Mouse (Mus musculus): ENCODE data around the gene Polr1e. TPM values are rescaled to one million over a fixed set of nuclear protein-coding genes. Genes with fewer than 3 reads are reported as not detected.

The Polr1e gene
- polyA plus RNA-seq, 1 experiment = 29.0 TPM

DNA sequence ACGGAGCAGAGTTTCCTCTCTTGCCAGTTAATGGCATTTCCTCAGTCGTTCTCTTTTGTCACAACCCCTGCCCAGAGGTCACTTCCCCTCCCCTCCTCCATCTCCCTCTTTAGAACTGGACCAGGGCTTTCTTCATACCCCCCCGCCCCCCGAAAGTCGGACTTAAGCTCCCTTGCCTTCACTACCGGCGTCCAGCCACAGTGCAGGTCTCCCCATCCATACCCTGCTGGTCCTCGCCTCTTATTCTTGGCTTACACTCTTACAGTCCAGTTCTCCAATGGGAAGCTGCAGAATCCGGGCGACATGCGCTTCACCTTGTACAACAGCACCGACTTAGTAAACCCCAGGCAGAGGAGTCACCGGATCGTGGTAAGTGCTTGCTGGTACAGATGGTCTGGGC is 626 bp downstream of the Polr1e start:
- Histone ChIP-seq H3K4me3 (ENCODE audit: insufficient read depth, poor library complexity, severe bottlenecking) (peak overlapping the region; percentile 79), H3ac (ENCODE audit: control insufficient read depth, insufficient read length, low read depth) (peak overlapping the region; percentile 19), H3K79me3 (ENCODE audit: low read depth) (peaks cover 14% of the 10 kb centered on the region), H3K36me3 (ENCODE audit: control insufficient read depth, insufficient read depth) (peaks cover under 1% of the 10 kb centered on the region), H3K27me3 (ENCODE audit: control insufficient read depth, insufficient read depth, insufficient read length) (no peaks in the 10 kb centered on the region), H3K79me2 (ENCODE audit: control insufficient read depth, insufficient read depth) (peaks cover 23% of the 10 kb centered on the region)
- TF ChIP-seq MYOD1 (IDR thresholded peaks at IDR 0.05; ENCODE audit: control insufficient read depth, insufficient read length, low read depth) (no peak), MYOG (IDR thresholded peaks at IDR 0.05; ENCODE audit: control insufficient read depth, extremely low read depth, insufficient read length) (no peak), FOSL1 (IDR thresholded peaks at IDR 0.05; ENCODE audit: insufficient read depth, low read length, poor library complexity, severe bottlenecking) (no peak), CTCF (IDR thresholded peaks at IDR 0.05; ENCODE audit: control insufficient read depth, insufficient read depth, insufficient read length) (no peak), MAX (IDR thresholded peaks at IDR 0.05) (no peak), USF1 (IDR thresholded peaks at IDR 0.05; ENCODE audit: low read depth) (no peak)

DNA sequence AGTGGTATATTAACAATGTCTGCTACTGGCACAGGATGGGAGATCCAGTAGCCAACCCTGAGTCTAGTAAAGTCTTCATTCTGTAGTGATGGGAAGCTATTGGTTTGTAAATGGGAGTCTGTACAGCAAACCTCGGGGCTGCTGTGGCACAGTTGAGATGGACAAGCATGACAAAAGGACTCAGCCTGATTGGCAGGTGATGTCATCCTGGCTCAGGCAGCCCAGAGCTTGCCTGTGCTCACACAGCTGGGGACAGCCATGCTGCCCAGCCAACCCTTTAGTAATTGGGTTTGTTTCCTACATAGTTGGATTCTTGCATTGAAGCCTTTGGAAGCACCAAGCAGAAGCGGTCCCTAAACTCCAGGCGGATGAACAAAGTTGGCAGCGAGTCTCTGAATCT is 8.1 kb downstream of the Polr1e start:
- H3K27me3 ChIP-seq (ENCODE audit: control insufficient read depth, insufficient read depth, insufficient read length) = no peaks in the 10 kb centered on the region
- TF ChIP-seq CTCF (IDR thresholded peaks at IDR 0.05; ENCODE audit: control insufficient read depth, insufficient read depth, insufficient read length) (no peak), MYOG (IDR thresholded peaks at IDR 0.05; ENCODE audit: control insufficient read depth, extremely low read depth, insufficient read length) (no peak), FOSL1 (IDR thresholded peaks at IDR 0.05; ENCODE audit: insufficient read depth, low read length, poor library complexity, severe bottlenecking) (no peak), MYOD1 (IDR thresholded peaks at IDR 0.05; ENCODE audit: control insufficient read depth, insufficient read length, low read depth) (no peak), MAX (IDR thresholded peaks at IDR 0.05) (no peak), CEBPB (IDR thresholded peaks at IDR 0.05; ENCODE audit: low read depth) (no peak), USF1 (IDR thresholded peaks at IDR 0.05; ENCODE audit: low read depth) (no peak)
- no peak overlapping the region for H3ac ChIP-seq (ENCODE audit: control insufficient read depth, insufficient read length, low read depth)
- H3K79me3 ChIP-seq (ENCODE audit: low read depth) = no peaks in the 10 kb centered on the region
- H3K36me3 ChIP-seq (ENCODE audit: control insufficient read depth, insufficient read depth) = peaks cover 25% of the 10 kb centered on the region
- H3K4me3 ChIP-seq (ENCODE audit: insufficient read depth, poor library complexity, severe bottlenecking) = no peak overlapping the region
- H3K79me2 ChIP-seq (ENCODE audit: control insufficient read depth, insufficient read depth) = no peaks in the 10 kb centered on the region

DNA sequence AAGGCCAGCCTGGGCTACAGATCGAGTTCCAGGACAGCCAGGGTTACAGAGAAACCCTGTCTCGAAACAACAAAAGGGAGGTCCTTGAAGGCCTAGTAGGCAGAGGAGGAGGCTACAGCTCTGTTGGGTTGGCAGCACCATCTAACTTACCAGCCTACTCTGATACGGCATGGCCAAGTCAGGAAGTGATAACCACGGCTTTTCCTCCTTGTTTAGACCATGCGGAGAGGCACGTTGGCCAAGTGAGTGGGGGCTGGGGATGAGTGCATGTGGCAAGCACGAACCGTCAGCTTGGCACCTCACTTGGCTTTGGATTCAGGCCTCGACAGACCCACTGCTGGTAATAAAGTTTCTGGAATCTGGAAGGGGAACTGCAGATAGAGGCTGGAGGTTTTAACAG is 14.2 kb downstream of the Polr1e start:
- TF ChIP-seq CTCF (IDR thresholded peaks at IDR 0.05; ENCODE audit: control insufficient read depth, insufficient read depth, insufficient read length) (no peak), USF1 (IDR thresholded peaks at IDR 0.05; ENCODE audit: low read depth) (no peak), FOSL1 (IDR thresholded peaks at IDR 0.05; ENCODE audit: insufficient read depth, low read length, poor library complexity, severe bottlenecking) (no peak), MAX (IDR thresholded peaks at IDR 0.05) (no peak), CEBPB (IDR thresholded peaks at IDR 0.05; ENCODE audit: low read depth) (no peak), MYOG (IDR thresholded peaks at IDR 0.05; ENCODE audit: control insufficient read depth, extremely low read depth, insufficient read length) (no peak), MYOD1 (IDR thresholded peaks at IDR 0.05; ENCODE audit: control insufficient read depth, insufficient read length, low read depth) (no peak)
- H3K4me3 ChIP-seq (ENCODE audit: insufficient read depth, poor library complexity, severe bottlenecking) = no peak overlapping the region
- H3K79me3 ChIP-seq (ENCODE audit: low read depth) = no peaks in the 10 kb centered on the region
- H3ac ChIP-seq (ENCODE audit: control insufficient read depth, insufficient read length, low read depth) = no peak overlapping the region
- peaks cover 14% of the 10 kb centered on the region for H3K36me3 ChIP-seq (ENCODE audit: control insufficient read depth, insufficient read depth)
- H3K27me3 ChIP-seq (ENCODE audit: control insufficient read depth, insufficient read depth, insufficient read length) = no peaks in the 10 kb centered on the region
- no peaks in the 10 kb centered on the region for H3K79me2 ChIP-seq (ENCODE audit: control insufficient read depth, insufficient read depth)

DNA sequence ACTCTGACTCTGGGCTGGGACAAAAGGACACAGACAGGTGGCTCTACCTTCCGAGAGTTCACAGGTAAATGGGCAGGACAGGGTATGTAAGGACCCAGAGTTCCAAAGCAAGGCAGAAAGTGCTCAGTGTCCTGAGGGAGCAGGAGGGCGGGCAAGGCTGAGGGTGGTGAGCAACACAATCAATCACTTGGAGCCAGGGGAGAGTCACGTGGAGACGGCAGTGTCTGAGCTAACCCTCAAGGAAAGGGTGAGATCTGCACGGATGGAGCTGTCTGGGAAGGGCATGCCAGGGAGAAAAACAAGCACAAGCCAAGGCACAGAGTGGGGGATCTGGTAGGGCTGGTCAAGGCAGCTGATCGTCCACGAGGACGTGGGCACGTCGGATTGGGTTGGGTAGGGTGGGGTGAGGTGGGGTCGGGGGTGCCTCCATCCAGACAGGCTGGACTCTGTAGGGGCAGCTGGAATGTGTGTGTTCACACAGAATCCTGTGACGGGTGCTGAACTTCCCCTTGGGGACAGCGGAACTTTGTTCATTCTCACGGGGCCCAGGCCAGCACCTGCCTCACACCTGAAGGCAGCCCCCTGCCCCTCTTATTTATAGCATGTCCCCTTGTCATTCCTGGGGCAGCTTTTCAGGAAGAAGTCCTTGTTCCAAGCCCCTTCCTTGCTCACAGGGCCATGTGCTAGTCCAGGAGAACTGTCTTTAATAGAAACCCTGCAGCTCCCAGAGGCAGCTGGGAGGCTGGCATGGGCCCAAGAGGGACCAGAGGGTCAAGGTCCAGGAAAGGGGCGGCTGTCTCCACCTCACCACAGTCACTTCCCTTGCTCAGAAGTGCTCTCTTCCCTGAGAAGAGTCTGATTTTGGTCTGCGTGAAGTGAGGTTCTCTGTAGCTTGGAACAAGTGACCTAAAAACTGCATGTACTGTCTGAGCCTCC is 16.6 kb downstream of the Polr1e start:
- no peak overlapping the region for H3K4me3 ChIP-seq (ENCODE audit: insufficient read depth, poor library complexity, severe bottlenecking)
- peaks cover 14% of the 10 kb centered on the region for H3K36me3 ChIP-seq (ENCODE audit: control insufficient read depth, insufficient read depth)
- H3K27me3 ChIP-seq (ENCODE audit: control insufficient read depth, insufficient read depth, insufficient read length) = no peaks in the 10 kb centered on the region
- no peaks in the 10 kb centered on the region for H3K79me3 ChIP-seq (ENCODE audit: low read depth)
- no peaks in the 10 kb centered on the region for H3K79me2 ChIP-seq (ENCODE audit: control insufficient read depth, insufficient read depth)
- TF ChIP-seq CEBPB (IDR thresholded peaks at IDR 0.05; ENCODE audit: low read depth) = no peak
- no peak for TF ChIP-seq FOSL1 (IDR thresholded peaks at IDR 0.05; ENCODE audit: insufficient read depth, low read length, poor library complexity, severe bottlenecking)
- TF ChIP-seq CTCF (IDR thresholded peaks at IDR 0.05; ENCODE audit: control insufficient read depth, insufficient read depth, insufficient read length) = no peak
- no peak for TF ChIP-seq MAX (IDR thresholded peaks at IDR 0.05)
- TF ChIP-seq MYOD1 (IDR thresholded peaks at IDR 0.05; ENCODE audit: control insufficient read depth, insufficient read length, low read depth) = no peak
- no peak for TF ChIP-seq MYOG (IDR thresholded peaks at IDR 0.05; ENCODE audit: control insufficient read depth, extremely low read depth, insufficient read length)
- TF ChIP-seq USF1 (IDR thresholded peaks at IDR 0.05; ENCODE audit: low read depth) = no peak
- no peak overlapping the region for H3ac ChIP-seq (ENCODE audit: control insufficient read depth, insufficient read length, low read depth)

DNA sequence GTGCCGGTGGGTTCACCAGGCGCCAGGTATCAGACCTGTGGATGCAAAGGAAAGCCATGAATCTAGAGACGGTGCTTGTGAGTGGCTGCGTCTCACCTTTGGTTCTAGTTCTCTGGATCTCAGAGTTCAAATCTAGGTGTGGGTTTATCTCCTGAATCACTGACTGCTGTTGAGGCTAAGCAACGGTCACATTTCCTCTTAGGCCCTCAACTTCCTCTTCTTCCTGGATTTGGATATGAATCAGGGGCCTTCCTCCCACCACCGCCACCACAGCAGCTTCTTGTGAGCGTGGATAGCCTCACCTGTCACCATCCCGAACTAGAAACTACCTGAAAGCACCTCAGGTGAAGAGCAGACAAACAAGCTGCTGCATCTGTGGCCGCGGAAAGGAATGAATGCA is 17.7 kb downstream of the Polr1e start:
- H3K36me3 ChIP-seq (ENCODE audit: control insufficient read depth, insufficient read depth) = peaks cover 14% of the 10 kb centered on the region
- no peaks in the 10 kb centered on the region for H3K27me3 ChIP-seq (ENCODE audit: control insufficient read depth, insufficient read depth, insufficient read length)
- H3K79me2 ChIP-seq (ENCODE audit: control insufficient read depth, insufficient read depth) = no peaks in the 10 kb centered on the region
- TF ChIP-seq MYOD1 (IDR thresholded peaks at IDR 0.05; ENCODE audit: control insufficient read depth, insufficient read length, low read depth) (no peak), FOSL1 (IDR thresholded peaks at IDR 0.05; ENCODE audit: insufficient read depth, low read length, poor library complexity, severe bottlenecking) (no peak), CTCF (IDR thresholded peaks at IDR 0.05; ENCODE audit: control insufficient read depth, insufficient read depth, insufficient read length) (no peak), MAX (IDR thresholded peaks at IDR 0.05) (no peak), USF1 (IDR thresholded peaks at IDR 0.05; ENCODE audit: low read depth) (no peak), MYOG (IDR thresholded peaks at IDR 0.05; ENCODE audit: control insufficient read depth, extremely low read depth, insufficient read length) (no peak), CEBPB (IDR thresholded peaks at IDR 0.05; ENCODE audit: low read depth) (no peak)
- no peak overlapping the region for H3ac ChIP-seq (ENCODE audit: control insufficient read depth, insufficient read length, low read depth)
- no peaks in the 10 kb centered on the region for H3K79me3 ChIP-seq (ENCODE audit: low read depth)
- H3K4me3 ChIP-seq (ENCODE audit: insufficient read depth, poor library complexity, severe bottlenecking) = no peak overlapping the region

Data from C2C12 (cell line).